Mouse (Mus musculus): ENCODE measurements around the gene Sorl1. TPM values are rescaled to one million over a fixed set of nuclear protein-coding genes. Genes with fewer than 3 reads are reported as not detected.

Sorl1 gene
- total RNA-seq, 2 experiments from 2014 or later: 44.8 to 45.3 TPM

GRCm38 (mm10) chr9:41973775-41974657 lies 150.1 kb downstream of the Sorl1 start:
- intact Hi-C loops (cut with DNase I): loop anchor here (5.0 kb wide), 1 partner anchor 747 kb away; no protein-coding TSS in a partner anchor
- peak; percentile 84 for DNase-seq

- no peak for DNase-seq
- intact Hi-C loops (cut with DNase I): loop anchor here (5.0 kb wide), 1 partner anchor 743 kb away; no protein-coding TSS in a partner anchor
Measured at GRCm38 (mm10) chr9:41969961-41970360, 154.1 kb downstream of the Sorl1 start.

DNA sequence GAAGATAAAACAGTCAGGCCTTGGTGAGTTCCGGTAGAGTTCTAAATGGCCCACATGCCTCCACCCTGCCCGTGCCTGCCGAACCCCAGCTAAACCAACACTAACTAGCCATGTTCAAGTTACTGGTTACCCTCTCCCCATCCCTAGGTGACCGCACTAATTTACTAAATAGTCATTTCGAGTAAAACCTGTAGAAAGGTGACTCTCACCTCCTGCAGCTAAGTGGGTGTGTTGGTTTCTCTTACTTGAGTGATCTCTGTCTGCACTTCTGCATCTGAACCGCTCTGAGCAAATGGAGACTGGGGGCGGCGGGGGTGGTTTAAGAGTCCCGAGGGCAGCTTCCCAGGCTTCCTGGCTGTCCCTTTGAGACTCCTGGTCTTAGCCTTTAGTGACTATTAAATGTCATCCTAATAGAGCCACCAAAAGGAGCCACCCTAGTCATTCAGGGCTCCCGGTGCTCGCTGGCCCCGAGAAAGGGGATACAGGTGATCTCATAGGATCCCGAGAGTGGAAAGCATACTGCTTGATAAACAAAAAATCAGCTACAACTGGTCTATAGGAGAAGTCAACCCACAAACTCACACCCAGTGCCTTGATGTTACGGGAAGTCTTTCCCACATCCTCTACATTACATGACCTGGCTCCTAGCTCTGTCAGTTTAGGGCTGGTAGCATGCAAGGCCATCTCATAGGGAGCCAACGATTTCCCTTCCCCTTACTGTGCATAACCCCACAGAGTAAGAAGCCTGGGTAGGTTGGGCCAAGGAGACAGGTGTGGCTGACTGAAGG lies 155.2 kb downstream of the Sorl1 start:
- intact Hi-C loops (cut with DNase I): no loop called here
- DNase-seq: no peak

GRCm38 (mm10) chr9:41961274-41961673 lies 162.8 kb downstream of the Sorl1 start:
- intact Hi-C loops (cut with DNase I): no loop called here
- no peak for DNase-seq

- intact Hi-C loops (cut with DNase I): no loop called here
- no peak for DNase-seq
Measured at GRCm38 (mm10) chr9:41958282-41958681, 165.8 kb downstream of the Sorl1 start.

- intact Hi-C loops (cut with DNase I): loop anchor here (5.0 kb wide), 2 partner anchors 576 to 726 kb away; no protein-coding TSS in a partner anchor
- DNase-seq: peak; percentile 72
Measured at GRCm38 (mm10) chr9:41953486-41953885, 170.6 kb downstream of the Sorl1 start.

DNA sequence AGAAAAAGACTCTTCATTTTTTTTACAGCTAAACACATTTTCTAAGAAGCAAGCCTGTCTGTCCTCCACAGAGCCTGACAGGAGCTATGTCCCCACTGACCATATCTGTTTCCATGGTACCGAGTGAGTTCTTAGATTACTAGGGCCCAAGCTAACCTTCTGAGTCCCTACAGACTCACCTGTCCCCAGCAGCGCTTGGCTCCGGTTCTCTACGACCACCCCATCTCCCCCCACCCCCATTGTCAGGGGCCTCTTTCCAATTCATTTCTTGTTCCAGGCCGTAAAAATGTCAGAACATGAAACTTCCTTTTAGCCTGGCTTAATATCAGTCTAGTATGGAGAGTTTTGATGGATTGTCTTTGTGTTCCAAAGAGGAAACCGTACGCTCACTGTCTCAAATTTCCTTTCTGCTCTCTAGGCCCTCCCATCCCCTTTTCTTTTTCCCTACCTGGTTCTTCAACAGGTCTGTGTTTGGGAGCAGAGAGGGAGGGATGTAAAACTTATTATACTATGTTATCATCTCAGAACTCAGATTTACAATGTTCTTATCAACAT lies 171.4 kb downstream of the Sorl1 start:
- DNase-seq: no peak
- intact Hi-C loops (cut with DNase I): loop anchor here (5.0 kb wide), 2 partner anchors 575 to 725 kb away; no protein-coding TSS in a partner anchor

- DNase-seq: no peak
- intact Hi-C loops (cut with DNase I): loop anchor here (2.0 to 5.0 kb wide), 4 partner anchors 367 to 724 kb away; no protein-coding TSS in a partner anchor
Measured at GRCm38 (mm10) chr9:41951472-41952129, 172.5 kb downstream of the Sorl1 start.

GRCm38 (mm10) chr9:41950991-41951451 lies 173.1 kb downstream of the Sorl1 start:
- intact Hi-C loops (cut with DNase I): loop anchor here (1.0 to 5.0 kb wide), 5 partner anchors 215 to 724 kb away; no protein-coding TSS in a partner anchor

GRCm38 (mm10) chr9:41950109-41950990 lies 173.7 kb downstream of the Sorl1 start:
- DNase-seq: peak; percentile 89
- intact Hi-C loops (cut with DNase I): loop anchor here (1.0 to 5.0 kb wide), 5 partner anchors 214 to 723 kb away; no protein-coding TSS in a partner anchor

More at GRCm38 (mm10) chr9:41950991-41951451, 173.1 kb downstream of the Sorl1 start:
- DNase-seq: peak; percentile 84

GRCm38 (mm10) chr9:41949476-41949875 lies 174.6 kb downstream of the Sorl1 start:
- DNase-seq: peak; percentile 41
- intact Hi-C loops (cut with DNase I): no loop called here

GRCm38 (mm10) chr9:41944964-41945363 lies 179.1 kb downstream of the Sorl1 start:
- DNase-seq: no peak
- intact Hi-C loops (cut with DNase I): no loop called here

- peak; percentile 78 for DNase-seq
- intact Hi-C loops (cut with DNase I): no loop called here
Measured at GRCm38 (mm10) chr9:41942970-41943635, 181.0 kb downstream of the Sorl1 start.

- DNase-seq: peak; percentile 31
- intact Hi-C loops (cut with DNase I): no loop called here
Measured at GRCm38 (mm10) chr9:41940311-41940853, 183.7 kb downstream of the Sorl1 start.

- DNase-seq: no peak
- intact Hi-C loops (cut with DNase I): no loop called here
Measured at GRCm38 (mm10) chr9:41938449-41938848, 185.6 kb downstream of the Sorl1 start.

- peak; percentile 41 for DNase-seq
- intact Hi-C loops (cut with DNase I): no loop called here
Measured at GRCm38 (mm10) chr9:41937967-41938348, 186.1 kb downstream of the Sorl1 start.

DNA sequence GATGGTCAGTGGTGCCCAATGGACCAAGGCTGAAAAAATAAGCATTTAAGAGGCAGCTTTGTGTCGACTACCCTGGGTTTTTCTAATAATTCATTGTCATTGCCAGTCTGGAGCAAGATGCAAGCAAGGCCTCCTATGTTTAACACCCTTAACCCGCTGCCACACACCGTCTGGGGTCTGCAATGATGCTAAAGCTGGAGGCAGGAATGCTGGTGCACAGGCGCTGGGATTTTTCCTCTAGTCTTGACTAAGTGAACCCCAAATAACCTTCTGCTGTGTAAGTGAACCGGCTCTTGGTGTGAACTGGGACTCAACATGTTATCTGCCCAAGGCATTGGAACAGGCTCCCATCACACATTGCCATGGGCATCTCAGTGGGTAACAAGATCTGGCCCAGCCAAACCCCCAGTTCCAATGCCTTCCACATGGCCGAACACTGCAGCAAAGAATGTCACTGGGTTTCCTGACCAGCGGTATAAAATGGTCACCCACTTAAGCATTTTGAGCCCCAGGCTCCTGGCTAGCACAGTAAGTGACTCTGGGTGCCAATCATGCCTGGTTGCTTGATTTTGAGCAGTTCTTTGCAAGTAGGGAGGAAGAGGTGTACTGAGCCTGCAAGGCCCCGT lies 186.6 kb downstream of the Sorl1 start:
- DNase-seq: peak; percentile 22
- intact Hi-C loops (cut with DNase I): no loop called here

- intact Hi-C loops (cut with DNase I): no loop called here
- DNase-seq: no peak
Measured at GRCm38 (mm10) chr9:41936598-41936997, 187.5 kb downstream of the Sorl1 start.

Data from left cerebral cortex, postnatal 4 days (tissue).